Mouse (Mus musculus) forebrain, embryonic 14.5 days (tissue): ENCODE data around the gene Tex44. TPM values are rescaled to one million over a fixed set of nuclear protein-coding genes. Genes with fewer than 3 reads are reported as not detected.

Experiments
- ATAC-seq: fragments of 200-750 bp; cut with Nextera tagmentation; 2 replicates; pipeline ENCODE4 v1.8.0; 2017; ENCODE audit warnings: mild to moderate bottlenecking, moderate library complexity
- DNase-seq: peaks from one replicate; pipeline ENCODE4 v3.0.0-alpha.2; 2015; ENCODE audit warnings: low spot score
- H3K27ac ChIP-seq: fragments of 300-500 bp; sonication (generic); 2 replicates; pipeline ENCODE4 v1.5.1; 2014; ENCODE audit warnings: low read depth, mild to moderate bottlenecking, control low read depth, low read length, moderate library complexity
- H3K27me3 ChIP-seq: fragments of 300-500 bp; sonication (generic); replicated peaks from 2 replicates; pipeline ENCODE4 v1.6.1; 2014; ENCODE audit warnings: low read length, control low read depth, mixed read lengths; ENCODE audit not compliant: control insufficient read depth, insufficient read depth
- H3K36me3 ChIP-seq: fragments of 300-500 bp; sonication (generic); 2 replicates; pipeline ENCODE4 v1.6.1; 2014; ENCODE audit warnings: low read length, control low read depth; ENCODE audit not compliant: control insufficient read depth, insufficient read depth
- H3K4me1 ChIP-seq: fragments of 300-500 bp; sonication (generic); 2 replicates; pipeline ENCODE4 v1.6.1; 2014; ENCODE audit warnings: antibody characterized with exemption, low read length, control low read depth; ENCODE audit not compliant: control insufficient read depth, insufficient read depth
- H3K4me2 ChIP-seq: fragments of 300-500 bp; sonication (generic); 2 replicates; pipeline ENCODE4 v1.6.1; 2014; ENCODE audit warnings: mild to moderate bottlenecking, control low read depth, low read length
- H3K4me3 ChIP-seq: fragments of 300-500 bp; sonication (generic); 2 replicates; pipeline ENCODE4 v1.5.1; 2014; ENCODE audit warnings: low read depth, low read length, control low read depth
- H3K9ac ChIP-seq: fragments of 300-500 bp; sonication (generic); 2 replicates; pipeline ENCODE4 v1.6.1; 2014; ENCODE audit warnings: mild to moderate bottlenecking, low read length, control low read depth, moderate library complexity
- H3K9me3 ChIP-seq: fragments of 300-500 bp; sonication (generic); replicated peaks from 2 replicates; pipeline ENCODE4 v1.6.1; 2016; ENCODE audit warnings: low read length, control low read depth, mixed read lengths; ENCODE audit not compliant: control insufficient read depth
- WGBS: fragments of 180-500 bp; shearing (Covaris S2); extraction: QIAGEN DNeasy Blood & Tissue Kit; methylation state at CpG from one replicate; pipeline ENCODE4 v1.1.7; 2014; 5-methylcytosine and 5-hydroxymethylcytosine counted together
- polyA plus RNA-seq: library from polyadenylated mRNA; unstranded; fragments of >200 nt; fragmentation: Nextera tagmentation; extraction: Ambion mirVana; gene quantifications from 2 replicates; pipeline ENCODE4 v1.2.1, GENCODE M21; 2014

The Tex44 gene
- polyA plus RNA-seq, 1 experiment from 2014 or later: not detected

GRCm38 (mm10) chr1:86430056-86430455 lies 3.9 kb downstream of the Tex44 start:
- Histone ChIP-seq H3K27me3 (no peaks in the 10 kb centered on the region), H3K27ac (no peak overlapping the region), H3K4me1 (peaks cover 11% of the 10 kb centered on the region), H3K4me3 (no peak overlapping the region), H3K36me3 (no peaks in the 10 kb centered on the region), H3K9ac (no peak overlapping the region), H3K9me3 (no peaks in the 10 kb centered on the region), H3K4me2 (no peak overlapping the region)
- 45% methylated on average over 2 of the region's 2 CpGs for WGBS
- ATAC-seq (no peak), DNase-seq (peak; percentile 90)

- H3K4me3 ChIP-seq: no peak overlapping the region
- H3K27ac ChIP-seq: peak overlapping the region; percentile 100; the same call in 1 of the 2 replicates
- ATAC-seq: no peak
- H3K27me3 ChIP-seq: no peaks in the 10 kb centered on the region
- H3K9ac ChIP-seq: no peak overlapping the region
- H3K36me3 ChIP-seq: no peaks in the 10 kb centered on the region
- 93% methylated on average over 4 of the region's 4 CpGs for WGBS
- H3K4me1 ChIP-seq: peaks cover 19% of the 10 kb centered on the region
- H3K4me2 ChIP-seq: no peak overlapping the region
- H3K9me3 ChIP-seq: no peaks in the 10 kb centered on the region
- DNase-seq: no peak
Measured at GRCm38 (mm10) chr1:86432778-86433177, 6.6 kb downstream of the Tex44 start.

DNA sequence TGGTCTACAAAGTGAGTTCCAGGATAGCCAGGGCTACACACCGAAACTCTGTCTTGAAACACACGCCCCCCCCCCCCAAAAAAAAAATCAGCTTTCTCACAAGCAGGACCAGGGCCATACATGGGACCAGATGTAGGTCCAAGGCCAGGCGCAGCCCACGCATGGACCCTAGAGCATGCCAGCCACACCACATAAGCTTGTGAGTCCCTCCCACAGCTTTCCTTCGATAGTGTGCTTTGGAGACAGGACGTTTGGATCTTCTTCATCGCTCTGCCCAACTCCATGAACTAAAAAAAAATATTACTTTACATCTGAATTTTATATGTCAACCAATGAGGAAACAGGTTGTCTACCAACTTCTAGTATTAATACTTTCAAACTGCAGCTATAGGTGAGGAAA lies 7.2 kb downstream of the Tex44 start:
- Histone ChIP-seq H3K4me1 (peaks cover 19% of the 10 kb centered on the region), H3K4me2 (no peak overlapping the region), H3K27me3 (no peaks in the 10 kb centered on the region), H3K36me3 (no peaks in the 10 kb centered on the region), H3K9me3 (no peaks in the 10 kb centered on the region), H3K9ac (peak overlapping the region; percentile 82; the same call in 1 of the 2 replicates), H3K4me3 (no peak overlapping the region), H3K27ac (peak overlapping the region; percentile 100)
- 76% methylated on average over 7 of the region's 7 CpGs for WGBS
- ATAC-seq (no peak), DNase-seq (no peak)

DNA sequence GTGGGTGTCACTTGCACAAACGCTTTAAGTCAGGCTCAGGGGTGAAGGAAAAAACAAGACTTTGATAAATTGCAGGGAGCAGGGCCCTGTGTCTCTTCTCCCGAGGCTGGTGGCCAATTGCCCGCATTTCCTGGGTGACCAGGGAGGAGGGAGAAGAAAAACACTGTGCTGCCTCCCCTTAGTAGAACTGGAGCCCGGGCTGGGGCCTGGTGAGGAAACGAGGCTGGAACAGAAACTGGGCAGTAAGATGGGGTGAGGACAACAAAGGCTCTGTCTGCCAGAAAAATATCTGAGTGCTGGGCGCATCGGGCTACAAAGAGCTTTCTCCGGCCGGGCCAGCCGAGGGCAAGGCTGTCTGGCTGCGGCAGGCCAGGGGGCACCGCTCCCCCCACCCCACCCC lies 7.9 kb downstream of the Tex44 start:
- Histone ChIP-seq H3K4me2 (peak overlapping the region; percentile 78), H3K4me1 (peaks cover 19% of the 10 kb centered on the region), H3K4me3 (peak overlapping the region; percentile 38), H3K9me3 (no peaks in the 10 kb centered on the region), H3K27me3 (no peaks in the 10 kb centered on the region), H3K36me3 (no peaks in the 10 kb centered on the region), H3K27ac (peak overlapping the region; percentile 100), H3K9ac (peak overlapping the region; percentile 82)
- ATAC-seq (peak; percentile 56), DNase-seq (peak; percentile 80)
- under 1% methylated on average over 11 of the region's 12 CpGs for WGBS

- no peaks in the 10 kb centered on the region for H3K27me3 ChIP-seq
- peak overlapping the region; percentile 82 for H3K9ac ChIP-seq
- peak overlapping the region; percentile 100 for H3K27ac ChIP-seq
- peaks cover 19% of the 10 kb centered on the region for H3K4me1 ChIP-seq
- WGBS: 3% methylated on average over 33 of the region's 46 CpGs
- DNase-seq: peak; percentile 99
- H3K4me3 ChIP-seq: peak overlapping the region; percentile 38
- H3K4me2 ChIP-seq: peak overlapping the region; percentile 78
- ATAC-seq: peak; percentile 93
- no peaks in the 10 kb centered on the region for H3K36me3 ChIP-seq
- no peaks in the 10 kb centered on the region for H3K9me3 ChIP-seq
Measured at GRCm38 (mm10) chr1:86434439-86435201, 8.5 kb downstream of the Tex44 start.

DNA sequence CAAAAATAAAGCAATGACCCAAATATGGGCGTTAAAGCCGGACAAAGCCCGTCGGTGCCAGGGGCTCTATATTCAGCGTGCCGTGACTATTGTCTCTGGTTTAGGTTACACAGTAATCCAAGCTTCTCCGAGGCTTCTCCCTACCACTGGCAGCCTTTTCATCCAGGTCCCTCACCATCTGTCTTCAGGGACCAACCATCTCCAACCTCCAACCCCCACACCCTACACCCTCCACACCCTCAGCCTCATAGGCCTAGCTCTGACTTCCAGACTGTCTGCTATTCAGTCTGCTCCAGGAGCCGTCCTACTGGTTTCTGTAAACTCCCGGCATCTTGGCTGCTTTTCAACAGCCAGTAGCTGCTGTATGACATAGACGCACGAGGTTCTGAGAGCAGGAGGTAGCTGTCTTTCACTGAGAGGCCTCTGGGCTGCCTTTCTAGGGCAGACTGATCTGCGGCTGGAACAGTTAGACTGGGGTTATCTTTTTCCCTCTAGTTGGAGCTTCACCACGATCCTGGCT lies 9.2 kb downstream of the Tex44 start:
- Histone ChIP-seq H3K4me3 (peak overlapping the region; percentile 38; the same call in 1 of the 2 replicates), H3K27ac (peak overlapping the region; percentile 100), H3K4me1 (peaks cover 26% of the 10 kb centered on the region), H3K9ac (peak overlapping the region; percentile 82), H3K36me3 (no peaks in the 10 kb centered on the region), H3K4me2 (peak overlapping the region; percentile 78), H3K27me3 (no peaks in the 10 kb centered on the region), H3K9me3 (no peaks in the 10 kb centered on the region)
- WGBS: 4% methylated on average over 13 of the region's 13 CpGs
- DNase-seq (peak; percentile 93), ATAC-seq (peak; percentile 45)

DNA sequence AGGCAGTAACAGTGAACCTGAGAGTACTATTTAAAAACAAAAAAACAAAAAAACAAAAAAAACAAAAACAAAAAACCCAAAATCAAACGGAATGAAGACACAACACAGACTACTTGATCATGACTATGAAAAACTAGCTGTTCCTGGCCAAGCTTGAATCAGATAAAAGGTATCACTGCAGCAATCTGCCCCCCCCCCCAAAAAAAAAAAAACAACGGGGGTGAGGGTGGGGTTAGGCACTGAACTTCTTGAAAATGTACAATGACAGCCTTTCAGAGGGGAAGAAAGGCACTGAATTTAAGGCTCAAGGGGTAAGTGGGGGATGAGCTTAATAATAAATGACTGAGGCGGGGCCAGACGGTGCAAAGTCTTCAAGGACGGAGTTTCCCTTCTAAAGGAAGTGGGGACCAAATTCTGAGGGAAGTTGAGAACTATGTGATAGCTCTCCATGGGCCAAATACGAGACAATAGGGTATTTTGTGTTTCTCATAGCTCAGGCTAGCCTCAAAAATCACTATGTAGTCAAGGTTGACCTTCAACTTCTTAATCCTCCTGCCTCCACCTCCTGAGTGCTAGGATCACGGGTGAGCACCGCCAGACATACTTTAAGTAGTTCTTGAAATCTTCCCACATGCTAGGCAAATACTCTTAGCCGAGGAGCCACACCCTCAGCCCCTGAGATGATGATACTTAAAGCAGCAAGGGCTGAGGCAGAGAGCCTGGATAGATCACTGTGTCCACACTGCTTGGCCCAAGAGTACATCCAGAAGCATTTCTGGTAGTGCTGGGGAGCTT lies 11.3 kb downstream of the Tex44 start:
- no peak for ATAC-seq
- no peak overlapping the region for H3K4me2 ChIP-seq
- H3K9ac ChIP-seq: peak overlapping the region; percentile 3; the same call in 1 of the 2 replicates
- peaks cover 27% of the 10 kb centered on the region for H3K4me1 ChIP-seq
- H3K4me3 ChIP-seq: no peak overlapping the region
- WGBS: 67% methylated on average over 9 of the region's 9 CpGs
- no peaks in the 10 kb centered on the region for H3K9me3 ChIP-seq
- DNase-seq: no peak
- no peaks in the 10 kb centered on the region for H3K36me3 ChIP-seq
- no peak overlapping the region for H3K27ac ChIP-seq
- H3K27me3 ChIP-seq: no peaks in the 10 kb centered on the region

- Histone ChIP-seq H3K27ac (no peak overlapping the region), H3K36me3 (no peaks in the 10 kb centered on the region), H3K4me1 (peaks cover 30% of the 10 kb centered on the region), H3K27me3 (no peaks in the 10 kb centered on the region), H3K4me2 (no peak overlapping the region), H3K4me3 (no peak overlapping the region), H3K9ac (peak overlapping the region; percentile 3; the same call in 1 of the 2 replicates), H3K9me3 (no peaks in the 10 kb centered on the region)
- ATAC-seq (no peak), DNase-seq (no peak)
- 81% methylated on average over 6 of the region's 6 CpGs for WGBS
Measured at GRCm38 (mm10) chr1:86438014-86438319, 11.8 kb downstream of the Tex44 start.
